Mouse (Mus musculus) neural tube, postnatal 0 days (tissue): ENCODE measurements around the gene Ankrd40. TPM values are rescaled to one million over a fixed set of nuclear protein-coding genes. Genes with fewer than 3 reads are reported as not detected.

ENCODE experiments used
- polyA plus RNA-seq: library from polyadenylated mRNA; unstranded; fragments of >200 nt; fragmentation: Nextera tagmentation; extraction: Ambion mirVana; gene quantifications from 2 replicates; pipeline ENCODE4 v1.2.1, GENCODE M21; 2015

Ankrd40 gene
- polyA plus RNA-seq, result 23.5 and 24.0 TPM in 2 replicates

GRCm38 (mm10) chr11:94327693-94328643 lies at the start of gene Ankrd40:
Ankrd40 (plus strand) TSS chr11:94328001.

GRCm38 (mm10) chr11:94281199-94282181 lies 46.3 kb upstream of the Ankrd40 start, which contains the start of gene Gm21885:
Gm21885 (plus strand) TSS chr11:94281873.

GRCm38 (mm10) chr11:94321931-94322400 lies 5.8 kb upstream of the Ankrd40 start, which contains the start of gene Luc7l3:
Luc7l3 (minus strand) TSS chr11:94321988.

Other genes with a start within 250 kb of the Ankrd40 start
- gene Tob1, start 116.5 kb upstream of the Ankrd40 start, polyA plus RNA-seq, result 33.6 and 34.4 TPM in 2 replicates
- gene Wfikkn2, start 82.0 kb upstream of the Ankrd40 start, polyA plus RNA-seq, result 1.9 and 2.6 TPM in 2 replicates
- not detected in 2 replicates for gene Gm21885, start 46.1 kb upstream of the Ankrd40 start, polyA plus RNA-seq
- gene Luc7l3, start 6.0 kb upstream of the Ankrd40 start, polyA plus RNA-seq, result 95.4 and 99.3 TPM in 2 replicates
- gene Abcc3, start 65.0 kb downstream of the Ankrd40 start, polyA plus RNA-seq, result 2.4 and 4.7 TPM in 2 replicates
- 11.5 and 19.1 TPM in 2 replicates for gene Cacna1g, start 146.2 kb downstream of the Ankrd40 start, polyA plus RNA-seq
- 0.97 and 1.2 TPM in 2 replicates for gene Spata20, start 158.2 kb downstream of the Ankrd40 start, polyA plus RNA-seq
- 1.8 and 2.5 TPM in 2 replicates for gene Epn3, start 172.0 kb downstream of the Ankrd40 start, polyA plus RNA-seq
- gene Mycbpap, start 193.7 kb downstream of the Ankrd40 start, polyA plus RNA-seq, result 0.75 and 0.98 TPM in 2 replicates
- gene Rsad1, start 221.3 kb downstream of the Ankrd40 start, polyA plus RNA-seq, result 9.7 and 12.6 TPM in 2 replicates
- gene Chad, start 237.0 kb downstream of the Ankrd40 start, polyA plus RNA-seq, result 2.3 TPM in 2 replicates